Mouse (Mus musculus): ENCODE measurements around the gene Plekhg4. TPM values are rescaled to one million over a fixed set of nuclear protein-coding genes. Genes with fewer than 3 reads are reported as not detected.

Plekhg4 gene
- polyA plus RNA-seq, 1 experiment from 2014 or later, result 1.1 TPM

- no peaks in the 10 kb centered on the region for H3K9me3 ChIP-seq
- H3K9ac ChIP-seq (replicated peaks), result no peak overlapping the region
- H3K27ac ChIP-seq (replicated peaks), result no peak overlapping the region
- H3K4me1 ChIP-seq, result peaks cover 13% of the 10 kb centered on the region
- no peaks in the 10 kb centered on the region for H3K36me3 ChIP-seq
- H3K4me2 ChIP-seq (replicated peaks), result no peak overlapping the region
- H3K27me3 ChIP-seq, result no peaks in the 10 kb centered on the region
- WGBS, result 79% methylated on average over 4 of the region's 4 CpGs
- no peak overlapping the region for H3K4me3 ChIP-seq
- no peak for ATAC-seq (replicated peaks)
Measured at GRCm38 (mm10) chr8:105342768-105343167, 30.3 kb upstream of the Plekhg4 start.

GRCm38 (mm10) chr8:105343791-105344574, 29.1 kb upstream of the Plekhg4 start:
- Histone ChIP-seq H3K9ac (replicated peaks) (no peak overlapping the region), H3K36me3 (no peaks in the 10 kb centered on the region), H3K4me2 (replicated peaks) (no peak overlapping the region), H3K27ac (replicated peaks) (no peak overlapping the region), H3K9me3 (no peaks in the 10 kb centered on the region), H3K27me3 (no peaks in the 10 kb centered on the region), H3K4me3 (no peak overlapping the region), H3K4me1 (peaks cover 18% of the 10 kb centered on the region)
- 71% methylated on average over 8 of the region's 8 CpGs for whole genome bisulfite sequencing
- ATAC-seq (replicated peaks), result no peak

- Histone ChIP-seq H3K4me3 (no peak overlapping the region), H3K27ac (replicated peaks) (no peak overlapping the region), H3K4me1 (peaks cover 27% of the 10 kb centered on the region), H3K27me3 (no peaks in the 10 kb centered on the region), H3K4me2 (replicated peaks) (no peak overlapping the region), H3K9me3 (no peaks in the 10 kb centered on the region), H3K9ac (replicated peaks) (no peak overlapping the region), H3K36me3 (no peaks in the 10 kb centered on the region)
- ATAC-seq (replicated peaks), result no peak
- 74% methylated on average over 7 of the region's 7 CpGs for WGBS
Measured at GRCm38 (mm10) chr8:105345061-105345975, 27.8 kb upstream of the Plekhg4 start.

- no peak overlapping the region; the same call in 1 of the 2 replicates for H3K27ac ChIP-seq (replicated peaks)
- 2% methylated on average over 34 of the region's 34 CpGs for WGBS
- ATAC-seq (replicated peaks), result peak; percentile 9
Measured at GRCm38 (mm10) chr8:105346611-105347427, 26.3 kb upstream of the Plekhg4 start.

GRCm38 (mm10) chr8:105347428-105348221, 25.4 kb upstream of the Plekhg4 start, which contains the start of gene Fhod1:
TSS of gene Fhod1 (minus strand) at chr8:105347953.
- ATAC-seq (replicated peaks), result peak; percentile 91
- peak within 1 kb of the TSS; percentile 88 for H3K9ac ChIP-seq (replicated peaks)
- H3K4me1 ChIP-seq, result peaks cover 34% of the 10 kb centered on the region
- under 1% methylated on average over 53 of the region's 53 CpGs for WGBS
- no peaks in the 10 kb centered on the region for H3K9me3 ChIP-seq
- H3K27me3 ChIP-seq, result no peaks in the 10 kb centered on the region
- H3K4me2 ChIP-seq (replicated peaks), result peak within 1 kb of the TSS; percentile 99
- H3K27ac ChIP-seq (replicated peaks), result peak within 1 kb of the TSS; percentile 80
- peak within 1 kb of the TSS; percentile 91 for H3K4me3 ChIP-seq
- no peaks in the 10 kb centered on the region for H3K36me3 ChIP-seq

More at GRCm38 (mm10) chr8:105346611-105347427, 26.3 kb upstream of the Plekhg4 start:
- Histone ChIP-seq H3K4me3 (peak overlapping the region; percentile 91), H3K4me2 (replicated peaks) (peak overlapping the region; percentile 99), H3K9ac (replicated peaks) (peak overlapping the region; percentile 88), H3K36me3 (no peaks in the 10 kb centered on the region), H3K27me3 (no peaks in the 10 kb centered on the region), H3K9me3 (no peaks in the 10 kb centered on the region), H3K4me1 (peaks cover 34% of the 10 kb centered on the region)

GRCm38 (mm10) chr8:105348450-105349095, 24.5 kb upstream of the Plekhg4 start, which contains the start of gene Slc9a5:
TSS of gene Slc9a5 (plus strand) at chr8:105348843.
- Histone ChIP-seq H3K4me1 (peaks cover 34% of the 10 kb centered on the region), H3K36me3 (no peaks in the 10 kb centered on the region), H3K9me3 (no peaks in the 10 kb centered on the region), H3K4me3 (peak within 1 kb of the TSS; percentile 91), H3K27me3 (no peaks in the 10 kb centered on the region), H3K27ac (replicated peaks) (peak within 1 kb of the TSS; percentile 80), H3K9ac (replicated peaks) (peak within 1 kb of the TSS; percentile 88), H3K4me2 (replicated peaks) (peak within 1 kb of the TSS; percentile 99)
- WGBS, result under 1% methylated on average over 34 of the region's 34 CpGs
- peak; percentile 24 for ATAC-seq (replicated peaks)

- Histone ChIP-seq H3K36me3 (no peaks in the 10 kb centered on the region), H3K9me3 (no peaks in the 10 kb centered on the region), H3K4me3 (peak overlapping the region; percentile 91), H3K27ac (replicated peaks) (peak overlapping the region; percentile 80), H3K27me3 (no peaks in the 10 kb centered on the region), H3K9ac (replicated peaks) (peak overlapping the region; percentile 88), H3K4me2 (replicated peaks) (peak overlapping the region; percentile 99), H3K4me1 (peaks cover 34% of the 10 kb centered on the region)
- ATAC-seq (replicated peaks), result peak; percentile 26
- under 1% methylated on average over 39 of the region's 48 CpGs for whole genome bisulfite sequencing
Measured at GRCm38 (mm10) chr8:105349096-105349771, 23.8 kb upstream of the Plekhg4 start.

- H3K27me3 ChIP-seq, result no peaks in the 10 kb centered on the region
- peak overlapping the region; percentile 99 for H3K4me2 ChIP-seq (replicated peaks)
- H3K27ac ChIP-seq (replicated peaks), result peak overlapping the region; percentile 80
- H3K36me3 ChIP-seq, result no peaks in the 10 kb centered on the region
- WGBS, result 28% methylated on average over 7 of the region's 7 CpGs
- no peak for ATAC-seq (replicated peaks)
- H3K9me3 ChIP-seq, result no peaks in the 10 kb centered on the region
- peak overlapping the region; percentile 88 for H3K9ac ChIP-seq (replicated peaks)
- peak overlapping the region; percentile 91 for H3K4me3 ChIP-seq
- H3K4me1 ChIP-seq, result peaks cover 34% of the 10 kb centered on the region
Measured at GRCm38 (mm10) chr8:105350186-105350585, 22.9 kb upstream of the Plekhg4 start.

GRCm38 (mm10) chr8:105353583-105354135, 19.4 kb upstream of the Plekhg4 start:
- no peak for ATAC-seq (replicated peaks)
- H3K9me3 ChIP-seq, result no peaks in the 10 kb centered on the region
- H3K27ac ChIP-seq (replicated peaks), result no peak overlapping the region
- no peak overlapping the region for H3K4me2 ChIP-seq (replicated peaks)
- 80% methylated on average over 8 of the region's 8 CpGs for WGBS
- peaks cover 9% of the 10 kb centered on the region for H3K36me3 ChIP-seq
- H3K4me3 ChIP-seq, result no peak overlapping the region
- no peaks in the 10 kb centered on the region for H3K27me3 ChIP-seq
- peaks cover 16% of the 10 kb centered on the region for H3K4me1 ChIP-seq
- no peak overlapping the region for H3K9ac ChIP-seq (replicated peaks)

GRCm38 (mm10) chr8:105354549-105354948, 18.5 kb upstream of the Plekhg4 start:
- peaks cover 9% of the 10 kb centered on the region for H3K36me3 ChIP-seq
- no peaks in the 10 kb centered on the region for H3K9me3 ChIP-seq
- no peak overlapping the region for H3K9ac ChIP-seq (replicated peaks)
- no peak for ATAC-seq (replicated peaks)
- WGBS, result 96% methylated on average over 4 of the region's 4 CpGs
- no peak overlapping the region for H3K4me3 ChIP-seq
- no peak overlapping the region for H3K4me2 ChIP-seq (replicated peaks)
- H3K27ac ChIP-seq (replicated peaks), result no peak overlapping the region
- no peaks in the 10 kb centered on the region for H3K27me3 ChIP-seq
- H3K4me1 ChIP-seq, result peaks cover 15% of the 10 kb centered on the region
